Mouse (Mus musculus) gastrocnemius, adult 2 months (tissue): ENCODE data around the gene Drap1. TPM values are rescaled to one million over a fixed set of nuclear protein-coding genes. Genes with fewer than 3 reads are reported as not detected.

Experiments used
- DNase-seq: peaks from one replicate; pipeline ENCODE4 v3.0.0; 2022
- H3K27ac ChIP-seq: fragments of 200-600 bp; 2 replicates; pipeline ENCODE4 v1.8.1; 2022; ENCODE audit warnings: mild to moderate bottlenecking
- H3K4me3 ChIP-seq: fragments of 200-600 bp; 2 replicates; pipeline ENCODE4 v1.8.1; 2022; ENCODE audit warnings: mild to moderate bottlenecking, moderate library complexity
- CTCF ChIP-seq: fragments of 200-600 bp; IDR thresholded peaks from 2 replicates; pipeline ENCODE4 v1.8.1; 2022; ENCODE audit warnings: antibody characterized with exemption, mild to moderate bottlenecking, moderate library complexity
- intact Hi-C: fragments of 180-260 bp; cut with DNase I; formaldehyde crosslinking; loops from one replicate; pipeline ENCODE4 v1.15.1; 2025
- total RNA-seq, 2 experiments: library from RNA; stranded (reverse); gene quantifications; 2 replicates each; pipeline ENCODE4 v1.2.3; 2021

The Drap1 gene
- total RNA-seq, 2 experiments from 2014 or later: 503 to 688 TPM

- no peak for DNase-seq
- intact Hi-C loops: no loop called here
- Histone ChIP-seq H3K4me3 (peak overlapping the region; percentile 89), H3K27ac (peak overlapping the region; percentile 94)
- TF ChIP-seq CTCF: no peak
Observed at GRCm38 (mm10) chr19:5459896-5460295, 35.1 kb upstream of the Drap1 start.

- no peak for TF ChIP-seq CTCF
- H3K27ac ChIP-seq: peak overlapping the region; percentile 97
- intact Hi-C loops: no loop called here
- H3K4me3 ChIP-seq: no peak overlapping the region
- DNase-seq: no peak
Observed at GRCm38 (mm10) chr19:5459019-5459418, 34.2 kb upstream of the Drap1 start.

GRCm38 (mm10) chr19:5457746-5458442 is 33.1 kb upstream of the Drap1 start, which contains the start of gene Ccdc85b:
Ccdc85b (minus strand) TSS chr19:5457894.
- no peak for TF ChIP-seq CTCF
- intact Hi-C loops: no loop called here
- peak within 1 kb of the TSS; percentile 89 for H3K4me3 ChIP-seq
- H3K27ac ChIP-seq: peak within 1 kb of the TSS; percentile 97
- DNase-seq: peak; percentile 36

- intact Hi-C loops: no loop called here
- DNase-seq: peak; percentile 96
Observed at GRCm38 (mm10) chr19:5456922-5457745, 32.4 kb upstream of the Drap1 start.

GRCm38 (mm10) chr19:5456241-5456921 is 31.6 kb upstream of the Drap1 start:
- Histone ChIP-seq H3K4me3 (peak overlapping the region; percentile 89), H3K27ac (peak overlapping the region; percentile 97)
- intact Hi-C loops: no loop called here
- peak; percentile 43 for DNase-seq
- no peak for TF ChIP-seq CTCF

More at GRCm38 (mm10) chr19:5456922-5457745, 32.4 kb upstream of the Drap1 start:
- peak overlapping the region; percentile 89 for H3K4me3 ChIP-seq
- H3K27ac ChIP-seq: peak overlapping the region; percentile 97
- peak; percentile 17; the same call in 1 of the 2 replicates for TF ChIP-seq CTCF

- Histone ChIP-seq H3K4me3 (peak overlapping the region; percentile 89), H3K27ac (peak overlapping the region; percentile 97)
- no peak for TF ChIP-seq CTCF
- no peak for DNase-seq
- intact Hi-C loops: no loop called here
Observed at GRCm38 (mm10) chr19:5455568-5455967, 30.8 kb upstream of the Drap1 start.

- peak overlapping the region; percentile 97 for H3K27ac ChIP-seq
- DNase-seq: no peak
- intact Hi-C loops: no loop called here
- peak overlapping the region; percentile 89 for H3K4me3 ChIP-seq
- TF ChIP-seq CTCF: no peak
Observed at GRCm38 (mm10) chr19:5455037-5455436, 30.3 kb upstream of the Drap1 start.

GRCm38 (mm10) chr19:5451766-5452165 is 27.0 kb upstream of the Drap1 start:
- intact Hi-C loops: no loop called here
- no peak for TF ChIP-seq CTCF
- DNase-seq: no peak
- Histone ChIP-seq H3K4me3 (no peak overlapping the region), H3K27ac (no peak overlapping the region)

- Histone ChIP-seq H3K4me3 (no peak overlapping the region), H3K27ac (no peak overlapping the region)
- DNase-seq: no peak
- no peak for TF ChIP-seq CTCF
- intact Hi-C loops: no loop called here
Observed at GRCm38 (mm10) chr19:5449673-5450072, 24.9 kb upstream of the Drap1 start.

GRCm38 (mm10) chr19:5448354-5449150 is 23.8 kb upstream of the Drap1 start:
- no peak for TF ChIP-seq CTCF
- peak; percentile 43 for DNase-seq
- Histone ChIP-seq H3K4me3 (peak overlapping the region; percentile 70), H3K27ac (no peak overlapping the region)
- intact Hi-C loops: no loop called here

GRCm38 (mm10) chr19:5447515-5448353 is 23.0 kb upstream of the Drap1 start, which contains the start of gene Fosl1:
Fosl1 (plus strand) TSS chr19:5447547.
- DNase-seq: peak; percentile 72
- H3K4me3 ChIP-seq: peak within 1 kb of the TSS; percentile 70
- no peak within 1 kb of the TSS for H3K27ac ChIP-seq
- TF ChIP-seq CTCF: no peak
- intact Hi-C loops: no loop called here
